Mouse (Mus musculus): ENCODE measurements around the gene Irak2. TPM values are rescaled to one million over a fixed set of nuclear protein-coding genes. Genes with fewer than 3 reads are reported as not detected.
"Not testable (repeated sequence)": the region's sequence is repeated elsewhere in the genome, so short reads cannot be mapped to it uniquely, and the experiment has no call there.

Irak2 gene
- polyA plus RNA-seq, 1 experiment from 2014 or later, result 4.3 TPM

- Histone ChIP-seq H3K27ac (no peak overlapping the region), H3K4me3 (no peak overlapping the region), H3K4me2 (no peak overlapping the region), H3K36me3 (replicated peaks) (0 out of 2 replicates have a peak, but pooled peaks cover 6% of the 10 kb centered on the region), H3K4me1 (peaks cover 31% of the 10 kb centered on the region), H3K27me3 (replicated peaks) (no peaks in the 10 kb centered on the region), H3K9me3 (no peaks in the 10 kb centered on the region), H3K9ac (no peak overlapping the region)
- ATAC-seq (replicated peaks), result no peak
- 76% methylated on average over 1 of the region's 1 CpGs for WGBS
These were observed 56.9 kb downstream of the Irak2 start for GRCm38 (mm10) chr6:113695203-113695602.

DNA sequence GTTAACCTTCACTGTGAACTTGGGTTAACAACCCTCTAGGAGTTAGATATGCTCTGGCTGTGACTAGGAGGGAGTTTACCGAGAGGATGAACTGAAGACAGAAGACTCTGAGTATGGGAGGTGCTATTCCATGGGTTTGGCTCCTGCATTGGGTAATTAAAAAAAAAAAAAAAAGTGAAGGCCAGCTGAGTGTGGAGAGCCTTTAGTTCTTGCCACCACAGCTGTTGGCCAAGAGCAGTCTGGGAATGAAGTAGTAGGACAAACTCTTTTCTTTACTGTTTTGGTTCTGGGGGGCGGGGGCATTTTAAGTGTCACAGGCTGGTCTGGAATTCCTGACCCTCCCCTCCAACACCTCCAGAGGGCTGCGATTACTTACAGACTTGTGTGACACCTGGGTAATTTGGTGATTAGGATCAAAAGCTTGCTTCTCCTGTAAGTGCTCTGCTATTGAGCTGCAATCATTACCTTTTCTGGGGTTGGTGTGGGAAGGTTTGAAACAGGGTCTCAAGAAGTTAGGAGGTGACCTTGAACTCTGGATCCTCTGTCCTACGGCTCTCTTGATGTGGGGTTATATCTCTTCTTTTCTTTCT, 57.6 kb downstream of the Irak2 start:
- H3K4me3 ChIP-seq, result peak overlapping the region; percentile 68
- ATAC-seq (replicated peaks), result no peak
- 72% methylated on average over 4 of the region's 4 CpGs for WGBS
- 0 out of 2 replicates have a peak, but pooled peaks cover 7% of the 10 kb centered on the region for H3K36me3 ChIP-seq (replicated peaks)
- no peaks in the 10 kb centered on the region for H3K9me3 ChIP-seq
- no peaks in the 10 kb centered on the region for H3K27me3 ChIP-seq (replicated peaks)
- H3K4me1 ChIP-seq, result peaks cover 29% of the 10 kb centered on the region
- H3K27ac ChIP-seq, result peak overlapping the region; percentile 87
- H3K9ac ChIP-seq, result no peak overlapping the region
- peak overlapping the region; percentile 99 for H3K4me2 ChIP-seq

DNA sequence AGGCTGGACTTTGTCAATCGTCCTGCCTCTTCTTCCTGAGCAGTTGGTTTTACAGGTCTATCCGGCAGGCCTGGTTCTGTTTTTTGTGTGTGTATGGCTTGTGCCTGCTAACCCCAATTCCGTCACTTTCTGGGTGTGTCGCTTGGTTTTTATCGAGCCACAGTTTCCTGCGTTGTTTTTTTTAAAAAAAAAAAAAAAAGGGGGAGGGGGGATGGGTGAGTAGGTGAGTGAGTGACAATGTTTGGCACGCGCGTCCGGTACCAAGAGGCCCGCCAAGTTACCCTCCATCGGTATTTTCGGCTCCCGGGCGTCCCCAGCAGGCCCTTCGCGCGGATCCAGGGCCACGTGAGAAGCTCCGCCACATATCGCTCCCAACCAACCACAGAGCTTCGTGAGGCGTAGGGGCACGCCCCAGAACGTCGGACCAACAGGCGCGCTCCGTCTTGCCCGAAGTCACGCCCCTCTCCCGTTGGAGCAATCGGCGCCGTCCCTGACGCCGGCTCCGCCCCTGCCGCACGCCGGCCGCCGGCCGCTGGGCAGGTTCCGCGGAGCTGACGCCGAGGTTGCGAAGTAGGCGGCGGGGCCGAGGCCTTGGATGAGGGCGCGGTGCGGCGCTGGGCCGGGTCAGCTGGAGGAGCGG, 58.4 kb downstream of the Irak2 start, which contains the start of gene Tatdn2:
Tatdn2 (plus strand) TSS at position 469 of the 640 bp plus-strand sequence.
- H3K27me3 ChIP-seq (replicated peaks), result no peaks in the 10 kb centered on the region
- under 1% methylated on average over 57 of the region's 58 CpGs for WGBS
- peak; percentile 99 for ATAC-seq (replicated peaks)
- no peaks in the 10 kb centered on the region for H3K9me3 ChIP-seq
- peak within 1 kb of the TSS; percentile 87 for H3K27ac ChIP-seq
- H3K36me3 ChIP-seq (replicated peaks), result 0 out of 2 replicates have a peak, but pooled peaks cover 7% of the 10 kb centered on the region
- H3K4me1 ChIP-seq, result peaks cover 29% of the 10 kb centered on the region
- peak within 1 kb of the TSS; percentile 99 for H3K4me2 ChIP-seq
- peak within 1 kb of the TSS; percentile 78 for H3K9ac ChIP-seq
- peak within 1 kb of the TSS; percentile 68 for H3K4me3 ChIP-seq

DNA sequence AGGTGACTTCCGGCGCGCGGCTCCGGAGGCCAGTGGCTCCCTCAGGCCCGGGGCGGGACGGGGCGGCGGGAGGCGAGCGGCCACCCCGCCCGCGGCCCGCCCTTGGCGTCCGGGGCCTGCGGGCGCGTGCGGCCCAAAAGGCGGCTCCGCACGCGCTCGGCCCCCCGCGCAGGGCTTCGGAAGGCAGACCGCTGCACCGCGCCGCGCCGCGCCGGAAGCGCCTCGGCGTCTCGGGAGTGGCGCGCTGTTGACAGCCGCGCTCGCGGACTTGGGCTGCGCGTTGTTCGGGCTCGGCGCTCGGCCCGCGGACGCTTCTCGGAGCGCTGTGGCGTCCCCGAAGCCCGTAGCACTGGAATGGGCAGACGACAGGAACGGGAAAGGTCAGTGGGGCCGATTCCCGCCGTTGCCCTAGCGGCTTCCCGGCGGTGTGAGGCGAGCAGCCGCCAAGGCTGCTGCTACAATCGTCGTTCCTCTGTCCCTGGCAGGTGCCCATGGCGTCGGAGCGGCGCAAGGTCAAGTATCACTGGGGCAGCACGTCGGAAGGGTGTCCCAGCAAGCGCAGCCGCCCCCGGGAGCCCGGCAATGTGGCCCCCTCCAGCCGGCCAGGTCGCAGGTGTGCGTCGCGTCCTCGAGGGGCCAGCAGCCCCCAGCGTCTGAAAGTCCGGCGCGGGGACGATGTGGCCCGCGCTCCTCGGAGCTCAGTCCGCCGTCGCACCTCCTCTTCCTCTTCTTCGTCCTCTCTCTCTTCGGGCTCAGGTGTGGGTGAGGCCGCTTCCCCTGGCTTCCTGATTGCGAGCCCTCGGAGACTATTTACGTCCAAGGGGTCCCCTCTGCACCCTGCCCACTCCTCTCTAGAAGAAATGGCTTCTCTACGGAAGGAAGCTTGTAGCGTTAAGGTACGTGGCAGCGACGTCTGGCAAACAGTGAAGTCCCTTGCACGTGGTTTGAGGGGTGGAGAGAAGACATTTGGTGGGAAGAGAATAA, 59.2 kb downstream of the Irak2 start:
- peaks cover 29% of the 10 kb centered on the region for H3K4me1 ChIP-seq
- no peaks in the 10 kb centered on the region for H3K27me3 ChIP-seq (replicated peaks)
- WGBS, result under 1% methylated on average over 113 of the region's 113 CpGs
- no peaks in the 10 kb centered on the region for H3K9me3 ChIP-seq
- peak overlapping the region; percentile 78 for H3K9ac ChIP-seq
- peaks cover 12% of the 10 kb centered on the region; the same call in 1 of the 2 replicates for H3K36me3 ChIP-seq (replicated peaks)
- H3K27ac ChIP-seq, result peak overlapping the region; percentile 87
- ATAC-seq (replicated peaks), result peak; percentile 79
- peak overlapping the region; percentile 68 for H3K4me3 ChIP-seq
- H3K4me2 ChIP-seq, result peak overlapping the region; percentile 99

- no peak overlapping the region for H3K4me2 ChIP-seq
- H3K4me3 ChIP-seq, result no peak overlapping the region
- no peaks in the 10 kb centered on the region for H3K4me1 ChIP-seq
- no peak for ATAC-seq (replicated peaks)
- no peaks in the 10 kb centered on the region for H3K27me3 ChIP-seq (replicated peaks)
- WGBS, result 92% methylated on average over 3 of the region's 3 CpGs
- H3K9ac ChIP-seq, result no peak overlapping the region
- H3K27ac ChIP-seq, result no peak overlapping the region
- H3K36me3 ChIP-seq (replicated peaks), result peaks cover 64% of the 10 kb centered on the region
- no peaks in the 10 kb centered on the region for H3K9me3 ChIP-seq
These were observed 74.5 kb downstream of the Irak2 start for GRCm38 (mm10) chr6:113712718-113713117.

GRCm38 (mm10) chr6:113713389-113713788, 75.1 kb downstream of the Irak2 start:
- not testable (repeated sequence) for H3K9me3 ChIP-seq; H3K4me2 ChIP-seq; H3K4me1 ChIP-seq; H3K9ac ChIP-seq; H3K4me3 ChIP-seq; H3K27ac ChIP-seq; ATAC-seq (replicated peaks); H3K27me3 ChIP-seq (replicated peaks)
- WGBS, result 95% methylated on average over 5 of the region's 5 CpGs
- H3K36me3 ChIP-seq (replicated peaks), result peaks cover 58% of the 10 kb centered on the region

GRCm38 (mm10) chr6:113714276-113714675, 76.0 kb downstream of the Irak2 start:
- 95% methylated on average over 2 of the region's 2 CpGs for WGBS
- no peak overlapping the region for H3K4me3 ChIP-seq
- H3K9ac ChIP-seq, result no peak overlapping the region
- H3K9me3 ChIP-seq, result no peaks in the 10 kb centered on the region
- ATAC-seq (replicated peaks), result no peak
- no peaks in the 10 kb centered on the region for H3K4me1 ChIP-seq
- no peak overlapping the region for H3K27ac ChIP-seq
- H3K36me3 ChIP-seq (replicated peaks), result peaks cover 53% of the 10 kb centered on the region
- no peaks in the 10 kb centered on the region for H3K27me3 ChIP-seq (replicated peaks)
- no peak overlapping the region for H3K4me2 ChIP-seq

DNA sequence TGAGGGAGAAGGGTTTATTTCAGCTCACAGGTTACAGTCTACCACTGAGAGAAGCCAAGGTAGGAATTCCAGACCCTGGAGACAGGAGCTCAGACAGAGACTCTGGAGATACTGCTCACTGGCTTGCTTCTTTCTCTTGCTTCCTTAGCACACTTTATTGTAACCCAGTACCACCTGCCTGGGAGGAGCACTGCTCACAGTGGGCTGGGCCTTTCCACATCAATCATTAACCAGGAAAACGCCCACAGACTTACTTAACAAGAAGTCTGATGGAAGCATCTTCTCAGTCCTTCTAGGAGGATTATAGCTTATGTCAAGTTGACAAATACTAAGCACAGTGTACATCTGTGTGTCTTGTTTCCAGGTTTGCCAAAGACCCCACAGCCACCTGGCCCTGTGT, 76.5 kb downstream of the Irak2 start:
- Histone ChIP-seq H3K4me3 (no peak overlapping the region), H3K36me3 (replicated peaks) (peaks cover 49% of the 10 kb centered on the region), H3K4me2 (no peak overlapping the region), H3K9me3 (no peaks in the 10 kb centered on the region), H3K4me1 (no peaks in the 10 kb centered on the region), H3K27ac (no peak overlapping the region), H3K27me3 (replicated peaks) (no peaks in the 10 kb centered on the region), H3K9ac (no peak overlapping the region)
- no peak for ATAC-seq (replicated peaks)
- WGBS, result 89% methylated on average over 1 of the region's 1 CpGs

- H3K4me3 ChIP-seq, result no peak overlapping the region
- H3K36me3 ChIP-seq (replicated peaks), result peaks cover 36% of the 10 kb centered on the region
- no peaks in the 10 kb centered on the region for H3K27me3 ChIP-seq (replicated peaks)
- no peaks in the 10 kb centered on the region for H3K4me1 ChIP-seq
- H3K4me2 ChIP-seq, result no peak overlapping the region
- H3K9me3 ChIP-seq, result no peaks in the 10 kb centered on the region
- no peak for ATAC-seq (replicated peaks)
- no peak overlapping the region for H3K27ac ChIP-seq
- no peak overlapping the region for H3K9ac ChIP-seq
- WGBS, result 90% methylated on average over 3 of the region's 3 CpGs
These were observed 79.3 kb downstream of the Irak2 start for GRCm38 (mm10) chr6:113717541-113717940.

DNA sequence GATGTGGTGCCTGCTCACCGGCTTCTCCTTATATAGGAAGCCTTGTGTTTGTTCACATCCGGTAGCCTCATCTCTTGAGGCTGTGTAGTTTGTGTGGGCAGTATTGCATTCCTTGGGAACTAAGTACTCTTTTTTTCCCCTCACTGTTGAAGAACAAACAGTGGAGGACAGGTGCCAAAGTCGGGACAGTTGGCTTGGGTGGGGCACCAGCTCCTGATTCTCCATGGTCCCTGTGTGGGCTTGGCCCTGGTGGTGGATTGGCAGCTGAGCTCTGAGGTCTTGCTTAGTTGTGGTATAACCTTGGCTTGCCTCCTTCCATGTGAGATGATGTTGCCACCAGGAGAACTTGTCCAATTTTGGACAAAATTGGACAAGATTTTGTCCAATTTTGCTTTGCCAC, 81.6 kb downstream of the Irak2 start, which contains the start of gene Ghrl:
Ghrl (minus strand) TSS at position 3 of the 400 bp plus-strand sequence.
- H3K27ac ChIP-seq, result no peak within 1 kb of the TSS
- no peak for ATAC-seq (replicated peaks)
- H3K4me2 ChIP-seq, result no peak within 1 kb of the TSS
- no peaks in the 10 kb centered on the region for H3K9me3 ChIP-seq
- H3K36me3 ChIP-seq (replicated peaks), result peaks cover 20% of the 10 kb centered on the region; the same call in 1 of the 2 replicates
- H3K27me3 ChIP-seq (replicated peaks), result no peaks in the 10 kb centered on the region
- no peak within 1 kb of the TSS for H3K9ac ChIP-seq
- WGBS, result 88% methylated on average over 3 of the region's 3 CpGs
- no peaks in the 10 kb centered on the region for H3K4me1 ChIP-seq
- no peak within 1 kb of the TSS for H3K4me3 ChIP-seq

- H3K9me3 ChIP-seq, result no peaks in the 10 kb centered on the region
- peaks cover 17% of the 10 kb centered on the region for H3K36me3 ChIP-seq (replicated peaks)
- no peak overlapping the region for H3K4me3 ChIP-seq
- H3K27ac ChIP-seq, result no peak overlapping the region
- ATAC-seq (replicated peaks), result no peak
- no peaks in the 10 kb centered on the region for H3K27me3 ChIP-seq (replicated peaks)
- 95% methylated on average over 4 of the region's 4 CpGs for WGBS
- H3K9ac ChIP-seq, result no peak overlapping the region
- H3K4me1 ChIP-seq, result no peaks in the 10 kb centered on the region
- no peak overlapping the region for H3K4me2 ChIP-seq
These were observed 82.8 kb downstream of the Irak2 start for GRCm38 (mm10) chr6:113721061-113721460.

DNA sequence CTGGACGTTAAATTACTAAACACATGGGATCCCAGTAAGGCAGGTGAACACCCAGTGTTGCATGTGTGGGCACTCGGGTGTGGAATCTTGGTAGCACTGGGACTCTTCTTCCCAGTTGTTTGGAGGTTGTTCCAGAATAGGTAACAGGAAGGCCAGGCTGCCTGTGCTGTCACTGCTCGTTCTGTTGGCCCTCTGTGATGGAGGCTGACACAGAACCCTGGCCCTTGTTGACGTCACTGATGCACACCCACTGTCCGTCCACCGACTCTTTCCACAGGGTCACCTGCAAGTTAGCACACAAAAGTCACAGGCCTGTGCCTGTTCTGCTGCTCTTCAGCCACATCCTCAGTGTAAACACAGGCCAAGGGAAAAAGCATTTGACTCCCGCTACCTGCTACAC, 89.9 kb downstream of the Irak2 start:
- no peak overlapping the region for H3K4me3 ChIP-seq
- ATAC-seq (replicated peaks), result no peak
- H3K36me3 ChIP-seq (replicated peaks), result peaks cover 55% of the 10 kb centered on the region
- no peaks in the 10 kb centered on the region for H3K27me3 ChIP-seq (replicated peaks)
- H3K27ac ChIP-seq, result no peak overlapping the region
- no peak overlapping the region for H3K9ac ChIP-seq
- no peak overlapping the region for H3K4me2 ChIP-seq
- no peaks in the 10 kb centered on the region for H3K4me1 ChIP-seq
- WGBS, result 90% methylated on average over 7 of the region's 7 CpGs
- H3K9me3 ChIP-seq, result no peaks in the 10 kb centered on the region

Data from midbrain, embryonic 15.5 days (tissue).